Mouse (Mus musculus) erythroblast, adult 5-6 weeks (primary cell): ENCODE data around the gene Bmp7. TPM values are rescaled to one million over a fixed set of nuclear protein-coding genes. Genes with fewer than 3 reads are reported as not detected.

Experiments used
- ATAC-seq: replicated peaks from 2 replicates; pipeline ENCODE4 v1.8.0; 2016; ENCODE audit warnings: moderate number of reproducible peaks, mild to moderate bottlenecking, moderate TSS enrichment, inconsistent platforms; ENCODE audit not compliant: poor library complexity, low FRiP score, severe bottlenecking
- total RNA-seq, 2 experiments: library from RNA; stranded (forward) in 1 of 2; stranded (reverse) in 1 of 2; fragments of 150-400 nt in 1 of 2; fragments of 200-764, 138-1000 nt in 1 of 2; gene quantifications; 2 replicates each; pipeline versions ENCODE4 v1.2.3 to v1.2.4; 2015 to 2017; ENCODE audit warnings: low replicate concordance in 2 of 2

The Bmp7 gene
- total RNA-seq (2015; ENCODE audit: low replicate concordance), result not detected in 2 replicates
- total RNA-seq (2017; ENCODE audit: low replicate concordance), result 0.26 TPM in 1 of 2 replicates, not detected in the other

DNA sequence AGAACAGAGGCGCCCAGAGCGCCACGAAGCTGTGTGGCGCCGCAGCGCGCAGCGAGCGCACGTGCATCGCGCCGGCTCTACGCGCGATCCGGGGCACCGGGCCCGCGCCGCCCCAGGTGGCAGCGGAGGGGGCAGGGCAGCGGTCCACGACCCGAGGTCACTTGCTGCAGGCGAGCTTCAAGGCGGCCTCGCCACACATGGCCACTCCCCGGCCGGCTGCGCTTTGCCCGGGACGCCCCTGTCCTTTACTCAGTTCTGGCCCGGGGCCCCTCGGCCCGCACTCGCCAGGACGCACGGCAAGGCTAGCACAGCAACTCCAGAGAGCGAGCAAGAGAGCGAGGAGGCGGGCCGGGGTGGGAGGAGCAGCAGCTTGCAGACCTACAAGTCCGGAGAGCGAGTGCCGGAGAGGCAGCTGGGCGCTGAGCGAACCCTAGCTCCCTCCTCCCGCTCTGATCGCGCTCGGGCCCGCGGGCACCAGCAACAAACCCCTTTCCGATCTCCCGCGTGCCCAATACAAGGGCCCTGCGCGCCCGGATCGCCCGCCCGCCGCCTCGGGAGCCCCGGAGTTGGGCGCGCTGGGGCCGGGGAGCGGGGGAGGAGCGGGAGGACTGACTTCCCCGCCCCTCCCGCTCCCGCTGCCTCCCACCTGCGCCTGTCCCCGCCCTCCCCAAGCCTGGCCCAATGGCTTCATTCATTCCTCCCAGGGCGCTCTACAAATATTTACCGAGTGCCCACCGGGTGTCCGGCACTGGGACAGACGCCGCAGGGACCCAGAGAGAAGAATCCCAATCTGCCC lies at the start of gene Bmp7:
TSS of gene Bmp7 (minus strand) at position 319 of the 796 bp plus-strand sequence.
- ATAC-seq, result no peak

DNA sequence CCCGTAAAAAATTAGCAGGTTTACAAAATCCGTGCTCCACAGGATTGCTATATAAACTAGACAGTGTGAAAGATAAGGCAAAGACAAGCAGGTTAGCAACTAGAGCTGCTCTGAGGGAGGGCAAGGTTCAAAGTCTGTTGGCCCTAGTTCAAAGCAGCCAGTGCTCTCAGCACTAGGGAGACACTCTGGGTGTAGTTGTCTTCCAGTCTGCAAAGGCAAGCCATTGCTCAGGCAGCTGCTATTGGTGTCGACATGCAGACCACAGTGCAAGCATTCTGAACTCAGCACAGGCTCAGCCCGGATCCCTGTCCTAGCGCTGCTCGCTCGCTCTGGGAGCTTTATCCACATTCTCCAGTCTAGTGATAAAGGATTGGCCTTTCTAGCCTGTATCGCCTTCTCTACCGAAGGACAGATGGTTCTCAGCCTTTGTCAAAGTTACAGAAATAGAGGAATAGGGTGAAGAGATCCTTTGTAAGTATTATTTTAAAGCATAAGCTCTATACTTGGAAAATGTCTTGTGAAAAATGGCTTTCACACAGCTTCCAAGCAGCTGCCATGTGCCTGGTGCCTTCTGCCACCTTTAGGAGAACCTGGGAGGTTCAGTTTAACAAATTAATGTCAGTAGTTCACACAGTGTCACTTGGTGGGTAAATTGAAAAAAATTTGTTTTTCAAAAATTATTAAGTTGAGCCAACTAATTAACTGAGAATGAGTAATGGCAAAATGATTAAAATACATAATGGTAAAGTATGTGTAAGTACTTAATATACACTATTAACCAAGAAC lies 42.8 kb upstream of the Bmp7 start:
- no peak for ATAC-seq

DNA sequence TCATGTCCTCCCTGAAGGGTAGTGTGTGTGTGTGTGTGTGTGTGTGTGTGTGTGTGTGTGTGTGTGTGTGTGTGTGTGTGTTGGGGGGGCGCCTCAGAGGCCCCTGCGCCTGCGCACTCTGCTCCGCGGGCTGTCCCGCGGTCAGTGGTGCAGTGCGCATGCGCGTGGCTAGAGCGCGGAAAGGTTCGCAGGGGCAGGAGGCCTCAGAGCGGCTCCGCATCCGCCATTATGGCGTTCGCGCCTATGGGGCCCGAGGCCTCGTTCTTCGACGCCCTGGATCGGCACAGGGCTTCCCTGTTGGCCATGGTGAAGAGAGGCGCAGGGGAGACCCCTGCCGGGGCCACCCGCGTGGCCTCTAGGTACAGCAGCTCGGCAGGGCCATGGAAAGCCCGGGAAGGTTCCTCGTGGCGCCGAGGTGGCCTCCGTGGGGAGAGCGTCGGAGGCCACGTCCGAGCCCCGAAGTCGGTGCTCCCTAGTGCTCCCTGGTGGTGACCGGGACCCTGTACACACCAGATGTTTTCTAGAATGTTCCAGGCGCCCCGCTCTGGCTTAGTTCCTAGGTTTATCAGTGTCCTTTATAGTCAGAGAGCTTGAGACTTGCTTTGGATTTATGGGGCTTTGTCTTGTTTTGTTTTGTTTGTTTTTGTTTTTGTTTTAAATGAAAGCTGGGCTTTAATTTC lies 39.7 kb upstream of the Bmp7 start:
- no peak for ATAC-seq

DNA sequence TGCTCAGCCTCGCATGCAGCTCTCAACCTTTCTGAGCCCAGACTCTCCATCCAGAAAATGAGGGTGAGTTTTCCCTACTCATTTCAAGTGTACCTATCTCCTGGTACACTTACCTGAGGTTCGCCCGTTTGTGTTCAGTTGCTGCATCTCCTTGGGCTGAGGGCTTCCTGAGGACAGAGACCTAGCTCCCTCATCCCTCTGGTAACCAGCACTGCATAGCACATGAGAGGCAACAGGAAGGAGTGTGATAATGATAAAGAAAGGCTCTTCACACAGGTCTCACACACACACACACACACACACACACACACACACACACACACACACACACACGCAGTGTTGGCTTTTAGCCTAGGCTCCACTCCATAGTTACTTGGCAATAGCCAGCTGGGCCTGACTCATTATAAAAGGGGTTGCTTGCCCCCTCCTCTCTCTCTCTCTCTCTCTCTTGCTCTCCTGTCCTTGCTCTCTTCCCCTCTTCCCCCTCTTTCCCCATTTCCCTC lies 38.1 kb upstream of the Bmp7 start:
- no peak for ATAC-seq

DNA sequence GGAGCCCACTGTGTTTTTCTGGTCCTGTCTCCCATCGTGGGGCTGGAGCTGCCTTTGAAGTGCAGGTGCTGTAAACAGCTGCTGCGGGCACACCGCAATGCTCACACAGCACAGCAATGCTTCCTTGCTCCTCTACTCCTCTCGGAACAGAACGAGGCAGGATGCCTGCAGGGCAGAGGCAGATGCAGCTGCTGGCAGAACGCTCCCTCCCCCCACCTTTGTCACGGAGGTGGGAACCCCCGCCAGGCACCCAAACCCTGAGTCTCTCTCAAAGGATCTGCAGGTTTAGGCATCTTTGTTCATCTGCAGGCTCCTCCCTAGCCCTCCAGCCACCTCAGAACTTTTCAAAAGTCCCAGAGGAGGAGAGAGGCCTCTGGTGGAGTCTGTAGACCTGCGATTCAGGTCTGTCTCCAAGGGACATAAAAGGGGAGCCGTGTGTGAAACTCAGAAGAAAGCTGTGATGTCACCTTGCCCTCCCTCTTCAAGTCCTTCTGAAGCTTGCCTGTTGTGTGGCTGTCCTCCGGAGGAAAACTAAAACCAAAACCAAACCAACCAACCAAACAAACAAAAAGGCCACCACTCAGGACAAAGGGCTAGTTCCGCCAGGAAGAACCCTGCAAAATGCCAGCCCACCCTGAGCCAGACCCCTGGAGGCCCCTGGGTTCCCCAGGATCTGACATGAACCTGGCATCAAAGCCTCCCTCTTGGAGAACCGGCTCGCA lies 37.4 kb upstream of the Bmp7 start, which contains the start of gene Spo11:
TSS of gene Spo11 (plus strand) at position 292 of the 722 bp plus-strand sequence.
- ATAC-seq, result no peak

DNA sequence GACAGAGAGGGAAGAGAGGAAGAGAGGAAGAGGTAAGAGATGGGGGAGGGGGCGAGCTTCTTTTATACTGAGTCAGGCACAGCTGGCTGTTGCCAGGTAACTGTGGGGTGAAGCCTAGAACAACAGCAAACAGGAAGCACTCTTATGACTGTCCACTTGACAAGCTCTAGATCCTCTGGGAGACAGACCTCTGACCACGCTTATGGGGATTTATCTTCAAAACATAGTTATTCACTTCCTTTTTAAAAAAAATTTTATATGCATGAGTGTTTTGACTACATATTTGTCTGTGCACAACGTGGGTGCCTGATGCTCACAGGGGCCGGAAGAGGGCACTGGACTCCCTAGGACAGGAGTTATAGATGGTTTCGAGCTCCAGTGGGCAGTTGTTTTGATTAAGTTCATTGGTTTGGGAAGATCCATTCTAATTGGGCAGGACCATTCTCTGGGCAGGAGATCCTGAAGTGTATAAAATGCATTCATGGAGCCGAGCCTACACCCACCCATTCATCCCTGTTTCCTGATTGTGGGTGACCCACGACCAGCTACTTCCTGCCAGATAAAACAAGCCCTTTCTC lies 36.6 kb upstream of the Bmp7 start:
- no peak for ATAC-seq

DNA sequence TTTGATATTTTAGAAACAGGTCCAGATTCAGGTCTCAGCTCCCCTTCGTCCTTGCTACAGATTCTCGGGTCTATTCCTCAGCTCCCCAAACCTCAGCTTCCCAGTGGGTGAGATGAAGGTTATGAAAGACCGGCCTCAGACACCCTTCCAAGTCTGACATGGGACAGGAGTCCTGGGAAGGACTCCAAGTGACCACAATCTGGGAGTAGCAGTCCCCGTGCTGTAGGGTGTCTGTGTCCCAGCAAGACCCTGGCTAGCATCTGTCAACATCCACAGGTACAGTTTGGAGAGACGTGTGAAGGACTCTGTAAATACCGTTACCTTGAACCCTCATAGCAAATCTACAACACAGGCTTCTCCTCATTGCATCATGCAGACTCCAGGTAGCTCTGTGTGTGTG lies 35.0 kb upstream of the Bmp7 start:
- ATAC-seq, result no peak

DNA sequence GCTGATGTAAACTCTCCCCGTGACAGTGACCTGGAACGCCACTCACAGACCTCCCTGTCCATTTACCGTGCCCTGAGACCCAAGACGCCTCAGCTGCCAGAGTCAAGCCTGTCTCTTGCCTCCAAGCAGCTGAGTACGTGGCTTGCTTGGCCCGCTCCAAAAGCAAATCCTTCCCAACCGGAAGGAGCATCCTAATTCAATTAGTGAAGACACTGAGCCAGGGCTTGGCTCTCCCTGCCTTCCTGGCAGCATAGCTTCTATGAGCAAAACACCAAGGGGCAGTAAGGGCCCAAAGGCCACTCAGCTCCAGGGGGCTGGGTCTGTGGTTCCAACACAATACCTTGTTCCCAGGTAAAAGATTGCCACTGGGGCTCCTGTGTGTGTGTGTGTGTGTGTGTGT lies 34.6 kb upstream of the Bmp7 start:
- no peak for ATAC-seq

DNA sequence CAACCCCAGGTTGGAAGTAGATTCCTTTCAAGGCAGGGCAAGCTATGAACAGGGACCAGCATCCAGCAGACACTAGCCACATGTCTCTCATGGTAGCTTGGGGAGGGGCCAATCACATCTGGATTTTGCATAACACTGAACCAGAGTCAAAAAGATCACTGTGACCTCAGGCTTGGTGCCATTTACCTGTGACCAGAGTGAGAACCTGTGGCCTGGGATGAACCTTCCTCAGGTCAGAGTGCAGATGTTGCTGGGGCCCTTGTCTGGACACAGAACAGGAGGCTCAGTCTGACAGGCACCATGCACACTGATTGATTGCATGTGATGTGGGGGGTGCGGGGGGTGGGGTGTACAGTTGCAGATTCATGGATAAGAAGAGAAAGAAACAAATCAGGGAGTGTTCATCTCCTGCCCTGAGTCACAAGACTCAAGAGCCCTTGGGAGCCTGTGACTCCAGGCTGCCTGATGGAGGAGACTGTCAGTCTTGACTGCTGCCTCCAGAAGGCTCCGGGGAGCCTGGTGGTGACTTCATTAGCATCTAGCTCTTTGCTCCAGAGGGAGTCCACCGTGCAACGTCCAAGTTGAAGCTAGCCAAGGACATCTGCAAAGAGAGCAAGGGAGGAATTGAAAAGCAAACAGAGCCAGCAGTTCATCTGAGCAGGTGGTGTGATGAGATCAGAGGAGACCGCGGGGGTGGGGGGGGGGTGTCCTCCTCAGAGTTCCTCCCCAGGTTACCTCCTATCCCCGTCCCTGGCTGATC lies 33.9 kb upstream of the Bmp7 start:
- no peak for ATAC-seq

DNA sequence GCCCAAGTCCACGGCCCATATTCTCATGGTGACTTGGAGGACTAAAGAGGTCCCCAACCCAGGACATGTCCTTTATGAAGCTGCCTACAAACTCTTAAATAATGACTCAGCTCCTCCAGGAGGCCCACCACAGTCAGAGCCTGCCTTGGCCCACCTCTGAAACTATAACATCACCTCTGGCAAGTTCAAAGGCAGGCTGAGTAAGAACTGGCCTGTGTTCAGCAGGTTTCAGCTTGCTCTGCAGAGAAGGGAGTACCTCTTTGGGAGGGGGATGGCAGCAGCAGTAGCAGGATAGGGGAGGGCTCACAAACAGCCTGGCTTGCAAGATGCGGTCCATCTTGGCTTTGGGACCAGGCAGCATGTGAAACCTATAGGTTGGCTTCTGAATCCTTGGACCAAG lies 31.7 kb upstream of the Bmp7 start:
- ATAC-seq, result no peak

DNA sequence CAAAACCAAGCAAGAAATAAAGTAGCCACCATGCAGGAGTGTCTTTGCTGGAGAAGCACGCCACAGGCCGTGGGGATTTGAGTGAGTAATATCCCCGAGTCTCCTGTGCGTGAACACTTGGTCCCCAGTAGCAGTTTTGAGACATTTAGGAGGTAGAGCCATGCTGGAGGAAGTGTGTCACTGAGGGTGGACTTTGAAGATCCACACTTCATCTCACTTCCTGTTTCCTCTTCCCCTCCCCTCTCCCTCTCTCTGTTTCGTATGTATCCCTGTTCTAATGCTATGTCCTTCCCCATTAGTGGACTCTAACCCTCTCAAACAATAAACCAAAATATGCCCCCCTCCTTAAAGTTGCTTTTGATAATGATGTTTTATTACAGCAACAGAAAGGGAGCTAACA lies 26.4 kb upstream of the Bmp7 start:
- no peak for ATAC-seq

DNA sequence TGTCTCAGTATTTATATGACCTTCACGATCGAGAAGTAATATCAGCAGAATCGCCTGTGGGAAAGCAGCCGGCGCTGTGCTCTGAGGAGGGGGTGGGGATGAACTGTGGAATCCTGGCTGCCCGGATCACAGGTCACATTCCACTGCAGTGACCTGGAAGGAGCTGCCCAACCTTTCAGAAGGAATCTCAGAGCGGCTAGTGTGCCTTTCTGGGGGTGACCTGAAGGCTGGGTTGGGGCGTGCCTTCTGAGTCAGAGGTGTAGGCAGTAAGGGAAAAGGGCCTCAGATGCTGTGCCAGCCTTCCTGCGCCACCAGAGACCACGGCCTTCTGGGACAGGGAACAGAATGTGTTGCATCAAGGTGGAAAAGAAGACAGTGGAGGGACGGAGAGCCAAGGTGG lies 25.1 kb upstream of the Bmp7 start:
- ATAC-seq, result no peak

DNA sequence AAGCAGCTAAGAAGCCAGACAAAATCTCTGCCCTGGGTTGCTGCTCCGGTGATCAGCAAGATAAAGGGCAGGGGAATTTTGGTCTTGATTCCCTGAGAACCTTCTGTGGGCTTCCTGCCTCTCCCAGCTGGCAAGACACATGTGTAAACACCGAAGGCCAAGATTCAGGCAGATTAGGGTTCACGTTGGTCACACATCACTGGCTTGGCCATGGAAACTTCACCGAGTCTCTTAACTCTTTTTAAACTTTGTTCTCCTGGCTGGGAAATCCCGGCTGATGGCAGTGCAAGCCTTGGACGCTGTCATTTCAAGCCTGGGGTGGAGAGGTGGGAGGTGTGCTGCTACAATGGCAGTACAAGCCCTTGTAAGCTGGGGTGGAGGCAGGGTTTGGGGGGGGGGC lies 21.1 kb upstream of the Bmp7 start:
- ATAC-seq, result no peak

DNA sequence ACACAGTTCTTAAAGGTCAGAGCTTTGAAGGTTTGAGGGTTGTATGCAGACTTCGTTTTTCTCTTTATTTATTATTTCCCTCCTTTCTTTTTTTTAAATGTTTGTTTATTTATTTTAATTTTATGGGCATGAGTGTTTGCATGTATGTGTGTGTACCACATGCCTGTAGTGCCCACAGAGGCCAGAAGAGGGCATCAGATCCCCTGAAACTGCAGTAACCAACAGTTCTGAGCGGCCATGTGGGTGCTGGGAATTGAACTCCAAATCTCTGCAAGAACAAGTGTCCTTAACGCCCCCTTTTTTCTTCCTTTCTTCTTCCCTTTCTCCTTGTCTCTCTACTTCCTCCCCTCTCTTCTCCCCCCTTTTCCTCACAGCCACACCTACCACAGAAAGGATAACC lies 20.2 kb upstream of the Bmp7 start:
- no peak for ATAC-seq

DNA sequence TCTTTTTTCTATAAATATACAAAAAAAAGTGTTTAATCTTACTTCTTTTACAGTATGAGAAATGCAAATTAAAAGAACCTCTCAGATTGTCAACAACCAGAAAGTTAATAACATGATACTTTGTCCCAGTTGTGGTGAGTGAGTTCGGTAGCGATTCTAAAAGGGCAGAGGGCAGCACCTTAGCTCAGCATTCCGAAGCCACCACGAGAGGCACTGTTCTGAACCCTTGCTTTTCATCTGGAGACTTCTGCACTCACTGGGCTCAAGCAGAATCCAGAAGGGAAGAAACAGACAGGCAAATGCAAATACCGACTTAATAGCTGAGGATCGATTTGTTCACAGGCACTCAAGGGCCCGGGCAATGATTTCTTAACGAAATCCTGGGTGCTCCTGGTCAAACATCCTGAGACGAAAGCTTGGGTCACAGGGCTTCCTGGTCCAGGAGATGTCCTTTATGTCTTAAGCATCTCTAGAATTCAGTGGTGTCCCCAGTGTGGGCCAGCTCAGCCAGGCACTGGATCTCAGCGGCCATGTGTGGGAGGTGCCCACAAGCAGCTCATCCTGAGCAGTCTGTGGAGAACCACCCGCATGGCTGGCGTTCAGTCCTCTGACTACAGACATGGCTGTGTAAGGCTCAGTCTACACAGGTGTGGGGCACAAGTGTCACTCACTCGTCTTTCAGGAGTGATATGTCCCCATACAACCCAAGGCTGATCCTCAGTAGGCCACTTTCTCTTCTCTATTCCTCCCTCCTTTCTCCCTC lies 19.1 kb upstream of the Bmp7 start:
- no peak for ATAC-seq

DNA sequence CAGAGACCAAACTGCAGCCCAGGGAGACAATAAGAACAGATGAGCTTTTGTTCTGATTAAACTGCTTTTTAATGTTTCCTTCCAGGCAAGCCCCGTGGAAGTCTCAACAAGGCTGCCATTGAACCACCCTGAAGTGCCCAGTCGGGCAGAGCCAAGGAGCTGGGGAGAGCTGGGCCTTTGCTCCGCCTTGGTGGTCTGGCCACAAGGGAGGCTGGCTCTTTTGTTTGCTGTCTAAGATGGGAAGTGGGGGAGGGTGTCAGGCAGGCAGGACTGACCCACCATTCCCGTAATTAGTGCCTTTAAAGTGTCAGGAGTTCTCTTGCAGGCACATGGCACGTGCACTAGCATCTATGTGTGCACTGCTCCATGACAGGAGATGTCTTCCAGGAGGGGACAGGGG lies 18.5 kb upstream of the Bmp7 start:
- ATAC-seq, result no peak

DNA sequence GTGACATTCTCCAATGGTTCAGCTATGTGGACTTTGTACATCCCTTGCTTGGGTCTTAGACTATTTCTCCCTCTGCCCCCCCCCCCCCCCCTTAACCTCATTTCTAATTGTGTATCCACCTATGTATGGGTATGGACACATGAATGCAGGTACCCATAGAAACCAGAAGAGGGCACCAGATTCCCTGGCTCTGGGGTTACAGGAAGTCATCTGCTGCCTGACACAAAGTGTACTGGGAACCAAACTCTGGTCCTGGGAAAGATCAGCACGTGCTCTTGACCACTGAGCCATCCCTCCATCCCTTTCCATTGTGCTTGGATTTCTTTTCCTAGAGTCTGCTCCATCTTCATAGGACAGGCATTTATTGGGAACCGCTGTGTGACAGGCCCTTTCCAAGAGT lies 11.9 kb upstream of the Bmp7 start:
- no peak for ATAC-seq

DNA sequence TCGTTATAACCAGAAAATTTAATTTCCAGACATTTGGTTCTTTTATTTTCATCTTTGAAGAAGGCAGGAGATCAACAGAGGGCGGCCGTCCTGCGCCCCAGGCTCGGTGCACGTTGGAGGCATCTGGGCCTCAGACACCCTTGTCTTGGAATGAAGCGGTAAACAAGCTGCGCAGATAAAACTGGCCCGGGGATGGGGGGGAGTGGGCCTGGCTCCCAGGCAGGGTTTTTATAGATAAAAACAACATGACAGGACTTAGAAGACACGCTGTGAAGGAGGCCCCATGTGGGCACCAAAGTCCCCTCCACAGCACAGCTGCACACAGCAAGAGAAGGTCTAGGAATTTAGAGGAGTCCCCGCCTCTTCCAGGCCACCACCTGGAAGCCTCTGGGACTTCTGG lies 10.6 kb upstream of the Bmp7 start:
- ATAC-seq, result no peak
